Mouse (Mus musculus) kidney, adult 2 months (tissue): ENCODE data around the gene Ldb1.

Experiments used
- CTCF ChIP-seq: fragments of 200-500 bp; conservative IDR thresholded peaks from 2 replicates; pipeline ENCODE4 v1.5.1; 2011; ENCODE audit warnings: low read depth, mild to moderate bottlenecking, control low read depth, low read length, moderate library complexity, mixed read lengths; ENCODE audit not compliant: insufficient read depth, insufficient read length
- POLR2A ChIP-seq: fragments of 200-500 bp; IDR thresholded peaks from one replicate; pipeline ENCODE4 v1.6.1; 2011; ENCODE audit warnings: low read depth, low read length, control low read depth

DNA sequence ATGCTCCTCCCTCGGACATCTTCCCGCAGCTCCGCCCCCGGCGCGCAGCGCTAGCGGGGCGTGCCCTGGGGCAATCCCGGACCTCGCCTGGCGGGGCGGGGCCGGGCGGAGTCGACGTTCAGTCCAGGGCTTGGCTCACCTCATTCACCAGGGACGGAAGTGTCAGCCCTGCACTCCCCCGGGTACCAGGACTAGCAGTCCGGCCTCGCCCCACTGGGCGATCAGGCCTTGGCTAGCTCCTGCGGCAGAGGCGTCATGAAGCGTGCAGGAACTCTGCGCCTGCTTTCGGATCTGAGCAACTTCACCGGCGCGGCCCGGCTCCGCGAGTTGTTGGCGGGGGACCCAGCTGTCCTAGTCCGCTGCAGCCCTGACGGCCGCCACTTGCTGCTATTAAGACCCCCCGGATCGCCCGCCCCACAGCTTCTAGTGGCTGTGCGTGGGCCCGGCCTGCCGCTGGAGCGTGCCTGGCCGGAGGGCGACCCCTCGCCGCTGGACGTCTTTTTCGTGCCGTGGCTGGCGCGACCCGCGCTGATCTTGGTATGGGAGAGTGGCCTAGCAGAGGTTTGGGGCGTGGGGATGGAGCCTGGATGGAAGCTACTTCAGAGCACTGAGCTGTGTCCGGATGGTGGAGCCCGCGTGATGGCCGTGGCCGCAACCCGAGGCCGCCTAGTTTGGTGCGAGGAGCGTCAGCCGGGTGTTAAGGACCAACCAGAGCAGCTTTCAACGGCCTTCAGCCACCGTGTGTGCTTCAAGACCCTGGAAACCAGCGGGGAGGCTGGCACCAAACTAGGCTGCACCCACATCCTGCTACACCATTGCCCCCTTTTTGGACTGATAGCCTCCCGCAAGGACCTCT, 41.4 kb downstream of the Ldb1 start, which contains the start of gene Hps6:
- TF ChIP-seq CTCF = no peak
- TF ChIP-seq POLR2A = peak; percentile 90
